Mouse (Mus musculus) G1E (cell line): ENCODE results near the gene Syne3. TPM values are rescaled to one million over a fixed set of nuclear protein-coding genes. Genes with fewer than 3 reads are reported as not detected.

ENCODE experiments used
- ATAC-seq: 2 replicates; pipeline ENCODE4 v1.8.0; 2016; ENCODE audit warnings: mild to moderate bottlenecking; ENCODE audit not compliant: insufficient number of reproducible peaks, poor library complexity, low FRiP score, severe bottlenecking; ENCODE audit errors: extremely low read depth
- DNase-seq: peaks from one replicate; pipeline ENCODE4 v3.0.0; 2012; ENCODE audit warnings: low spot score
- H3K27me3 ChIP-seq: 2 replicates; pipeline ENCODE4 v1.6.1; 2012; ENCODE audit warnings: mild to moderate bottlenecking, low read length, inconsistent platforms; ENCODE audit not compliant: insufficient read depth
- H3K36me3 ChIP-seq: replicated peaks from 2 replicates; pipeline ENCODE3; 2012; ENCODE audit warnings: mild to moderate bottlenecking, inconsistent platforms
- H3K4me1 ChIP-seq: 2 replicates; pipeline ENCODE4 v1.6.1; 2012; ENCODE audit warnings: low read depth, low read length, inconsistent platforms, mixed read lengths; ENCODE audit not compliant: insufficient read depth
- H3K4me3 ChIP-seq: 2 replicates; pipeline ENCODE4 v1.5.1; 2012; ENCODE audit warnings: low read depth, mild to moderate bottlenecking, inconsistent platforms, low read length, moderate library complexity, mixed read lengths
- H3K9me3 ChIP-seq: replicated peaks from 2 replicates; pipeline ENCODE4 v1.6.1; 2012; ENCODE audit warnings: inconsistent platforms
- CTCF ChIP-seq: IDR thresholded peaks from 2 replicates; pipeline ENCODE4 v1.5.1; 2012; ENCODE audit warnings: low read depth, low read length, inconsistent platforms, mixed read lengths
- GATA1 ChIP-seq: IDR thresholded peaks from 2 replicates; pipeline ENCODE4 v1.6.1; 2012; ENCODE audit warnings: borderline replicate concordance, low read length, inconsistent platforms, mixed read lengths
- GATA2 ChIP-seq: IDR thresholded peaks from 2 replicates; pipeline ENCODE4 v1.6.1; 2012; ENCODE audit warnings: low read depth, low read length, inconsistent platforms, borderline replicate concordance
- POLR2AphosphoS5 ChIP-seq: IDR thresholded peaks from 2 replicates; pipeline ENCODE4 v1.6.1; 2012; ENCODE audit warnings: low read depth, low read length, inconsistent platforms; ENCODE audit not compliant: insufficient replicate concordance
- TAL1 ChIP-seq: conservative IDR thresholded peaks from 2 replicates; pipeline ENCODE4 v1.6.1; 2012; ENCODE audit warnings: low read depth, low read length, inconsistent platforms, mixed read lengths
- polyA plus RNA-seq: library from polyadenylated mRNA; stranded (reverse); fragments of >175 nt; gene quantifications from 2 replicates; pipeline ENCODE4 v1.2.3, GENCODE M21; 2012
- total RNA-seq, 2 experiments: library from RNA; stranded (forward) in 1 of 2; stranded (reverse) in 1 of 2; fragments of 200-1000 nt in 1 of 2; fragments of >200 nt in 1 of 2; fragmentation: Nextera tagmentation in 1 of 2; gene quantifications; 2 replicates each; pipeline ENCODE4 v1.2.3; 2014 to 2017

The Syne3 gene
- total and polyA plus RNA-seq, 3 experiments: 21.7 to 31.1 (median 27.9) TPM

DNA sequence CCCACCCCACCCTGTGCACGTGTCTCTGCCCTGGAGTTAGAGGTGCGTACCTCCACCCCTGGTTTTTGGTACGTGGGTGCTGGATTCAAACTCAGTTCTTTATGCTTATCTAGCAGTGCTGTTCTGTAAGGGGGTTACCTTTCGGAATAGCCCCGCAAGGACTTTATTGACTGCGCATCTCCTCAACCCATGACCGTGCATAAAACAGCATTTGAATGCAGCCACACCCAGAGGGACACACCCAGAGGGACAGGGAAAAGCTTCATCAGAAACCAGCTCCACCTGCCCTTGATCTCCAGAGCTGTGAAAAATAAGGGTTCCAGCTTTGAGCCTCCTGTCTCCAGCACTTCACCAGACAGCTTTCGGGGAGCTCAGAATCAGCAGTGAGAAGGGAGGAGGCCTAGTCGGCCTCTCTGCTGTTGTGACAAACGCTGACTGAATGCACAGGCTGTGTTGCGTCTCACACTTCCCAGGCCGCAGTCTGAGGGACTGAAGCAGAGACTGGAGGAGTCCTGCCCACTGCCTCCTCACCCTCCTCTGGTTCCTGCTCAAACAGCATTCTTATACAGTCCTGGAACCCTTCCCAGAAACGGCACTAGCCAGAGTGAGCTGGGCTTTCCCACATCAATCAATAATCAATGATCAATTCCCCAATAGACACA, 107.1 kb downstream of the Syne3 start:
- DNase-seq (no peak), ATAC-seq (no peak)
- no peaks in the 10 kb centered on the region for H3K4me1 ChIP-seq
- H3K4me3 ChIP-seq: no peak overlapping the region
- no peaks in the 10 kb centered on the region for H3K27me3 ChIP-seq
- peaks cover 51% of the 10 kb centered on the region for H3K9me3 ChIP-seq
- no peaks in the 10 kb centered on the region for H3K36me3 ChIP-seq
- no peak for TF ChIP-seq CTCF
- no peak for TF ChIP-seq GATA2
- no peak for TF ChIP-seq TAL1
- no peak for TF ChIP-seq GATA1
- no peak for TF ChIP-seq POLR2AphosphoS5

DNA sequence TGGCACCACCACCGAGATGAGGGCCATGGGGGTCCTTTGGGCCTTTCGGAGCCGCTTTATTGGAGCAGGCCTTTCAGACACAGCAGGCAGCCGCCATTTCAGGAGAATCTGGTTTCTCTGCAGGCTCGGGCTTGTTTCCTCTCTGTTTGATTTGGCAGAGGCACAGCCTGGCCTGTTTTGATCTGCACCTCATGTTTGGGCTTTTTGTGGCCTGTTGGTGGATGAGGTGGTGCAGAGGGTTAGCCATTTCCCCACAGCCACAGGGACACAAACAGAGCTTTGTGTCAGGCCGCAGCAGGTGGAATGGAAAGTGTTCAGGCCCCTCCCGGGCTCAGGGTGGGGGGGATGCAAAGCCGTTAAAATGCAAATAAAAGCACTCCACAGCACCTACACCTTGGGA, 108.3 kb downstream of the Syne3 start:
- H3K4me3 ChIP-seq: no peak overlapping the region
- TF ChIP-seq TAL1: no peak
- no peak for TF ChIP-seq CTCF
- TF ChIP-seq POLR2AphosphoS5: no peak
- no peak for TF ChIP-seq GATA2
- TF ChIP-seq GATA1: no peak
- ATAC-seq (no peak), DNase-seq (no peak)
- H3K27me3 ChIP-seq: no peaks in the 10 kb centered on the region
- H3K9me3 ChIP-seq: peaks cover 57% of the 10 kb centered on the region
- no peaks in the 10 kb centered on the region for H3K36me3 ChIP-seq
- H3K4me1 ChIP-seq: no peaks in the 10 kb centered on the region

DNA sequence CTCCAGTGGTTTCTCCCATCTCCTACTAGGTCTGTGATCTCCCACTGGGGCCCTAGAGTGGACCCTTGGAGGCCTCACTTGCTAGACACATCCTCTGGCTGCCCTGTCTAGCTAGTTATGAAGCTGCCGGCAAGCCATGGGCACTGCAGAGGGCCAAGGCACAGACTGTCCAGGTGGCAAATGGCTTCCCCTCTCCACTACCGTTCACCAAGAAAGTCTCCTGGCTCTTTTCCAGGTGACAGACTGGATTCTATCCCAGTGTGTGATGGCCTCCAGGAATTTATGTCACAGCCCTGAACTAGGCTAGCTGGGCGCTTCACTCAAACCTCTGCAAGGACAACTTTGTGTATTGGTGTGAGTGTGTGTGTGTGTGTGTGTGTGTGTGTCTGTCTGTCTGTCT, 109.8 kb downstream of the Syne3 start:
- no peak for ATAC-seq
- Histone ChIP-seq H3K36me3 (no peaks in the 10 kb centered on the region), H3K9me3 (peaks cover 51% of the 10 kb centered on the region), H3K4me3 (no peak overlapping the region), H3K4me1 (no peaks in the 10 kb centered on the region), H3K27me3 (no peaks in the 10 kb centered on the region)
- DNase-seq: no peak
- TF ChIP-seq POLR2AphosphoS5 (no peak), TAL1 (no peak), GATA1 (no peak), CTCF (no peak), GATA2 (no peak)

DNA sequence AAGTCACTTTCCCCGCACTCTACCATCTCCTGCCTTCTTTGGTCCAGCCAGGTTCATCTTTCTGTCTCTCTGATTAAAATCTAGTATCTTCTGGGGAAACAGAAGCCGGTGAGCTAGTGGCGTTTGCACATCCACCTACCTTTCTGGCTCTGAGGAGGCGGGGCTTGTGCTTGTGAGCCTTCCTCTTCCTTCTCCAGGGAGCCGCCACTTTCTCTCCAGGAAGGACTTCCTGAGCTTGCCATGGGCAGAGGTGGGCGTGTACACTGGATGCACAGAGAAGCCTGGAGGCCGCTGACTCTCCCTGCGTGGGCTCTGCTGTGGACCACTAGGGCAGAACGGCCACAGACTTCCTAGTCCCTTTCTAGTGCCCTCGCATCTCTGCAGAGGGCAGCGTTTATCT, 110.4 kb downstream of the Syne3 start:
- H3K9me3 ChIP-seq: peaks cover 55% of the 10 kb centered on the region
- TF ChIP-seq TAL1: no peak
- ATAC-seq (no peak), DNase-seq (no peak)
- no peak overlapping the region for H3K4me3 ChIP-seq
- H3K27me3 ChIP-seq: no peaks in the 10 kb centered on the region
- H3K4me1 ChIP-seq: no peaks in the 10 kb centered on the region
- no peaks in the 10 kb centered on the region for H3K36me3 ChIP-seq

DNA sequence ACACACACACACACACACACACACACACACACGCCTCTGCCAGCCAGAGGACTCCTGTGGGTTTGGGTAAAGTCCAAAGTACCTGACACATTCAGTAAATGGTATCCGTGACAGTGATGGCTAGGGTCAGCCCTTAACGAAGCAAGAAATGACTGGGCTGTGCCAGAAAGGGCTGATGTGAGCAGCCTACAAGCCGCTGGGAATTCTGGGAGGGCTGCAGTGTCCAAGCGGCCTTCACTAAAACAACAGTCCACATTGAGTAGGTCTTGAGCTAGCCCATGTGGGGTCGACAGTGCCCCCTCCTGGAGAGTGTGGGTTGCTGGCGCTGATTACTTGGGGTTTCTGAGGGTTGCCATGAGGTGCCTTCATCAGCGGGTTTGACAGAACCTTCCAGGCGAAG, 110.9 kb downstream of the Syne3 start:
- no peaks in the 10 kb centered on the region for H3K36me3 ChIP-seq
- H3K4me3 ChIP-seq: no peak overlapping the region
- TF ChIP-seq GATA2: no peak
- TF ChIP-seq POLR2AphosphoS5: no peak
- no peak for TF ChIP-seq TAL1
- TF ChIP-seq CTCF: no peak
- no peak for TF ChIP-seq GATA1
- peaks cover 52% of the 10 kb centered on the region for H3K9me3 ChIP-seq
- DNase-seq (no peak), ATAC-seq (no peak)
- no peaks in the 10 kb centered on the region for H3K27me3 ChIP-seq
- H3K4me1 ChIP-seq: no peaks in the 10 kb centered on the region

DNA sequence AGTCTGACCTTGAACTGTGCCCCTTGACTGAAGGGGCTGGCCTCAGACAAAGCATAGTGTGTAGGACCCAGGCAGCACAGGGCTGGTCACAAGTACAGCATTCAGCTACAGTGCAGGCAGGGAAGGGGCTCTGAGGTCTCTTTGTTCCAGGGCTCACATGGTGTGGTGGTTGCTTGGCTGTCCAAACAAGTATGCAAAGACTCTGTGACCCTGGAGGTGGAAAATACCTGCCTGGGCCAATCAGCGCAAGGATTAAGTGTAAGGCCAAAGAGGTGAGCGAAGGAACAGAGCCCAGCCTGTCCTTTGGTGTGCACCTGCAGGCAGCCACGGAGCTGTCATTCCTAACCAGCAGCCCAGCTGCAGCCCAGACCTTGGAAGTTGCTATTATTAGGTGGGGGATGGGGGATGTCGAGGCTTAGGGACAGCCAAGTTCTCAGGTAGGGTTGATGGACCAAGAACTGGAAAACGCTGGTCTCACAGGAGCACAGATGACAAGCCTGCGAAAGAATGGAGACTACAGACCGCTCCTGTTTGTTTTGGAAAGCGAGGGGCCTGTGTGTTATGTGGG, 112.5 kb downstream of the Syne3 start:
- no peak for ATAC-seq
- Histone ChIP-seq H3K4me1 (no peaks in the 10 kb centered on the region), H3K9me3 (peaks cover 51% of the 10 kb centered on the region), H3K4me3 (no peak overlapping the region), H3K36me3 (no peaks in the 10 kb centered on the region), H3K27me3 (no peaks in the 10 kb centered on the region)
- TF ChIP-seq POLR2AphosphoS5: no peak
- no peak for TF ChIP-seq CTCF
- no peak for TF ChIP-seq TAL1
- TF ChIP-seq GATA1: no peak
- TF ChIP-seq GATA2: no peak
- no peak for DNase-seq
